Mouse (Mus musculus) heart, adult 2 months (tissue): ENCODE measurements around the gene Smg6.

Experiments
- EP300 ChIP-seq: fragments of 200-500 bp; IDR thresholded peaks from 2 replicates; pipeline ENCODE4 v1.6.1; 2011; ENCODE audit warnings: low read depth, low read length, control low read depth; ENCODE audit not compliant: insufficient read depth
- POLR2A ChIP-seq: fragments of 200-500 bp; IDR thresholded peaks from 2 replicates; pipeline ENCODE4 v1.6.1; 2011; ENCODE audit warnings: mild to moderate bottlenecking, low read depth, low read length, control low read depth; ENCODE audit not compliant: insufficient read depth

DNA sequence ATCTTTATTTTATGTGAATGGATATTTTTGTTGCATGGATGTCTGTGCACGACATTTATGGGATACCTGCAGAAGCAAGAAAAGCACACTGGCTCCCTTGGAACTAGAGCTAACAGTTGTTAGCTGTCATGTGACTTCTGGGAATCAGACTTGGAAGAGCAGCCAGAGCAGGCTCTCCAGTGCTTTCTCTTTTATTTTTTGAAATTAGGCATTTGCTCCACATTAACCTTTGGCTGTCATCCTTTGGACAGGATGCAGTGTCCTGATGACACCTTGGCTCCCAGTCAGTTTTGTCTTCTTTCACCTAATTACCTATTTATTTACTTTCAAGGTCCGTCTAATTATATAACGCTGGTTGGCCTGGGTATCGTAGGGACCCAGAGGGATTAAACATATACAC lies 31.0 kb upstream of the Smg6 start:
- TF ChIP-seq POLR2A, result no peak
- no peak for TF ChIP-seq EP300
